Mouse (Mus musculus) retina, embryonic 14.5 days (tissue): ENCODE measurements at regions not wholly inside any gene's neighbourhood (a gene's known extent, or its start where the extent isn't known, plus 50 kb on each side); places are given as distances from the start of the nearest gene placed in this dataset.
A peak's percentile ranks its signal among the peaks of the same experiment; 100 is the strongest.

Source experiments
- DNase-seq: peaks from one replicate; pipeline ENCODE4 v3.0.0-alpha.2; 2015; ENCODE audit warnings: low spot score

DNA sequence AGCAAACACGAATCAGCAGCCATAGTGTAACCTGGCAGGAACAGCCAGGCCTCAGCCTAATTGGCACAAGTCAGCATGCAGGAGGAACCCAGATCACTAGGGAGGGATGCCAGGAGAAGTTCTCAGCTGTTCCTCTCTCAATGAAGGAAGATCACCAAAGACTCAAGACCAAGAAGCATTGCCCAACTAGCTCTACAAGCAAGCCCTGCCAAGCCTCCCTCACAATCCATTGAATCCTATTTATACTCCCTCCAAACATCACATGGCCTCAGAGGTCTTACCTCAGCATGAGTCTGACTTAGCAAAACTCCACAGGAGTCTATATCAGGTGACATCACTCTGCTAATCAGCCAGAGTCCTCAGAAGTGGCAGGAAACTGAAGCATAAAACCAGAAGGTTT lies 135.1 kb downstream of the Rbm43 start:
- DNase-seq, result no peak

DNA sequence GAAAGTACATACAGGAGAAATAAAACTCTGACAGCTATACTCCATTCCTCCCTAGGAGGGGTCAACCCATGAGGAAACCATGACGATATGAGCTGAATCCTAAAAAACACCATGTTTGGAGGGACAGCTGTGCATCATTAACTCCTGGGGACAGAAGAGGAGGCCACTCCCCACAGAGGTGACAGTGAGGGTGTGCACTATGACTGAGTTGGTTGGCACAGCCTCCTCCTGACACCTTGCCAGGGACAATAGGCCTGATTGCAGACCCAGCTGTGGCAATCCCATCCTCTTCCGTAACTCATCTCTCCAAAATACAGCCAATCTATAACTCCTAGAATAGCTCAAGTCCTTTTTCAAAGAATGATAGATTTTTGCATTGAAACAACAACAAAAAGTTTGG lies 112.0 kb downstream of the Rbm43 start:
- no peak for DNase-seq

DNA sequence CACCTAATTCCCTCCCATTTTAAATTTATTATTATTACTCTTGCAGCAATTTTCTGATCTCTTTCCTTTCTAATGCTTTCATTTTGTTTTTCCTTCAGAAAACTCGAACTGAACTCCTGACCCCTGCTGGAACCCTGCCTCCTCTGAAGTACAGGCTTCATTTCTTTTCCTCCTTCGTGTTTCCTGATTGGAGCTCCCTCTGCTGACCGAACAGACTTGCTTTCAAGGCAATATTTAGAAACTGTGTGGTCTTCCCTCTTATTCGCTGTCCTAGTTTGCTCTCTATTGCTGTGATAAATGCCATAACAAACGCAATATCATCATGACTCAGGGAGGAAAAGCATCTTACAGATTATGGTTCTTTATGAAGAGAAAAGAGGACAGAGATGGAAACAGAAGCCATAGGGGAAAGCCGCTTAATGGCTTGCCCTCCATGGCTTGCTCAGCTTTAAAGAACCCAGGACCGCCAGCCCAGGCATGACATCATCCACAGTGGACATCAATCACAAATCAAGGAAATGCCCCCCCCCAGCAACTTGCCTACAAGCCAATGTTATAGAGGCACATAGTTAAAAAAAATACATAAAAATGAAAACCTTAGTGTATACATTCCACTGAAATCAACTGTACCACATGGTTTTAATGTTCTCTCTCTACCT lies 104.5 kb downstream of the Rbm43 start:
- peak; percentile 78 for DNase-seq

DNA sequence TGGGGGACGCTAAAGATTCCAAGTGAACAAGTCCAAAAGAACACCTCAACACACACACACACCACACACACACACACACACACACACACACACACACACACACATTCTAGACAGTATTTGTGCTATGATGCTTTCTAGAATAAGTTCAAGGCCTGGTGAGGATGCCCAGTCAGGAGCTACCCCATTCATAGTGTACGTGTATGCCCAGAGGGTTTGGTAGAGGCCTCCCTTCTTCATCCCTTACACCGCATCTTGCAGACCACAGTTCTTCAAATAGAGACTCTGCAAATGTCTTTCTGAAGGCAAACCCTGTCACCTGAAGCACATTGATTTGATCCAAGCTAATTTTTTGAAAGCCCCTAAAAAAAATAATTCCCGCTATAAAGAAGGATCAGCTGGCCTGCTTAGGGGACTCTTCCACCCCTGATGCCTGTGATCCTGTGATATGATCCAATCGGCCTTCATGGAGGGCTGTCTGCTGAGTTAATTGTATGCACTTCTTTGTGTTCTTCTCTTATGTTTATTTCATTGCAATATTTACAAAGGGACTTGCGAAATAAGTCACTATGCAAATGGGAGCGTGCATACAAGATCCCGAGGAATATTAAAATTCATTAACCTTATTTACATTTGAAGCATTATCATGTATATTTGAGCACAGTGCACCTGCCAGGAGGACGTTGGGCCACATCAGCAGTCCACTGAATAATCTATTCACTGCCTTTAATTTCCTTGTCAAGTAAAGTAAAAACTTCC lies 103.8 kb downstream of the Rbm43 start:
- DNase-seq, result no peak

DNA sequence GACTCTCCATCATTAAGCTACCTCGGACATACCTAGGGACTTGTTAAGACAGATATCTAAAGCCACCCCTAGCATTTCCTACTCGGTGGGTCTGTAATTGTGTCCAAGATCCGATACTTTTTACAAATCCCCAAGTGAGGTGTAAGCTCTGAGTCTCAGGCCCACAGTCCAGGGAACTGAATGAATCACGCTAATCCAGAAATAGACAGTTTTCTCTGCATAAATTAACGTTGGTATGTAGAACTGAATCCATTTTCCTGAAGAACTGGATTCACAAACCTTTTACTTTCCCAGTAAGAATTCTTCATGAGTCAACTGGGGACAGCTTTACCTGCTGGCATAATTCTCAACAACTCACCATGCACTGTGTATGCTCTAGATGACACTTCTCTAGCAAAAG lies 97.1 kb downstream of the Rbm43 start:
- DNase-seq, result no peak

DNA sequence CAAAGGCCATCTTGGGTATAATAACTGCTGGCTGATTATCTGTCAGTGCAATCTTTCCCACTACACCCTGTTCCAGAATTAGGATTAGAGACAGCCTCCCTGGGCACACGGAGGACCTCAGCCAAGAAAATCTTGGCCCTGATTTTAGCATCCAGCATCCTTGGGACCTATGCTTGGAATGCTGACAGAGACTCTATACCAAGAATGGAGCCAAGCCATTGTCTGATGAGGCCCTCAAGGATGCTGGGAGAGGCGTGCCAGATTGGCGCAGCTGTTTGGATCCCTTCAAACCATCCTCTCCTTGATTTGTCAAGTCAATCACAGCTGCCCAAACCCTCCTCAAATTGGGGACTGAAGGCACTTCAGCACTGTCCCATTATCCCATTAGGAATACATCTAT lies 94.2 kb downstream of the Rbm43 start:
- no peak for DNase-seq

DNA sequence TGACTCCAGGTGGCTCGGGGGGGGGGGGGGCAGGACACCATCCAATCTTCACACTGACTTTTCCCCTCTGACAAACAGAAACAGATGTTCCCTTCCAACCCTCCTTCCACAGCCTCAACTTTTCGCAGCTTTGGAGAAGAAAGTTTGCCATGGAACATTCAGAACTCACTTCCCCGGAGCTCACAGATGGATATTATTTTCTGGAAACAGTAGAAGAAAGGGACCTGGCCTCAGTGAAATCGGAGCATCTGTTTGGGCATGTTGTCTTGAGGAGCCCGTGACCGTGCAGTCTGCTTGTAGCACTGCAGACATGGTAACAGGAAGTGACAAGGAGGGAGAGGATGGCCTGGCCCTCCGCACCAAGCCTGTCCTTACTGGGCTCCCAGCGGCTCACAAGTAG lies 90.1 kb downstream of the Rbm43 start:
- no peak for DNase-seq

DNA sequence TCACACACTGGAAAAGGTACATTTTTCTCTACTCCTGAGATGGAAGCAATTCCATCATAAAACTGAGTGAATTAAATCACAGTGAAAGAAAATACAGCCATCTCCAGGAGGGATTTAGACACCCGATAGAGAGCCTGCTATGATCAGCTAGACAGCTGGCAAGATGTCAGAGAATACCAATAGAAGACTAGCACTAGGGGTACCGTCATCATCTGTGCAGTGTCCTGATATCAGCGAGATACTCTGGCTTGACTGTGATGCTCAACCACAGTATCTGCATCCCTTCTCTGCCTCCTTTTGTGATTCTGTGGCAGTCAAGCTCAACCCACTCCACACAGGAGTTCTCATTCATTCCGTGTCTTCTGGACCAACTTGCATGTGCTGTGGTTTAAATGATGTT lies 87.4 kb downstream of the Rbm43 start:
- DNase-seq, result no peak

DNA sequence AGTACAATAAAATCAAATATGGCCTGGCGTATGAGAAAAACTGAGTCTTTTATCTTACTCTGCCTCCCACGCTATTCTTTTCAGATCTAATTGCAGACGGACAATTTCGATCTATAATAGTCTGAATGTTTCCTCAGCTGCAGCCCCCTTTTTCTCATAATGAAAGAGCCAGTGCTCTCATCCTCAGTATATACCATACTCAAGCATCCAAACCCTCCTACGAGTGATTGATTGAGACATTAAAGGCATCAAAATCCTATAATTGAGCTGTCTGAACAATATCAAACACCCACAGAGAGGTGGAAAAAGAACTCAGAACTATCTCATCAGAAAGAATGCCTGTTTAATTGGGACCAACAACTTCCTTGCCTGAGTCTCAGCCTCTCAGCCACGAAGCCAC lies 87.0 kb downstream of the Rbm43 start:
- DNase-seq, result no peak

DNA sequence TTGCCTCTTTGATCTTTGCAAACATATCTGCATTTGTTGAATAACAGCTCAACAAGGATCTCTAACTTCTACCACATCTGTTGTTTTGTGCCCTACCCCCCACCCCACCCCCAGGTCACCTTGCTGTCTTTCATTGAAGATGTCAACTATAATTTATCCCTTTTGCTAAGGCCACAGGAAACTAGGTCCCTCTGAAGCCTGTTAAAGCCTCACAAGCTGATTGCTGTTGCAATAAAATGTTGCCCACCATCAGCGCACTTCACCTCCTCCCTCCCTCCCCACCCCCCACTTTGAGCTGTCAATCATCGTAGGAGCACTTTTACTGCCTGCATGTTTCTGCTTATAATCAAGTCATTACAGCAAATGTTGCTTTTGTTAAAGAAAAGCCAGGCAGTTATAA lies 86.5 kb downstream of the Rbm43 start:
- peak; percentile 25 for DNase-seq

DNA sequence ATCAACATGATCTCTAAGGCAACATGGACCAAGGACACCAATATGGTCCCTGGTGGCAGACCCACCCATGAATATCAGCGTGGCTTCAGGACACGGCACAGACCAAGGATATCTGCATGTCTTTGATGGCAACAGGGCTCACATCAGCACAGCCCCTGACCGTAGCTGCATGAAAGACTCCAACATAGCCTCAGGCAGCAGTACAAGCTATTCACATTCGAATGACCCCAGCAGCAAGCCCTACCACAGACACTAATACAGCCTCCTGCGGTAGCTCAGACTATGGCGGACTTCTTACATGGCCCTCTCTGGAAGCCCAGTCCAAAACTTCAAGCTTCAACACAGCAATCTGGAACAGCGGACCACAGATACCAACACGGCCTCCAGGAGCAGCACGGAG lies 84.4 kb downstream of the Rbm43 start:
- DNase-seq, result no peak

DNA sequence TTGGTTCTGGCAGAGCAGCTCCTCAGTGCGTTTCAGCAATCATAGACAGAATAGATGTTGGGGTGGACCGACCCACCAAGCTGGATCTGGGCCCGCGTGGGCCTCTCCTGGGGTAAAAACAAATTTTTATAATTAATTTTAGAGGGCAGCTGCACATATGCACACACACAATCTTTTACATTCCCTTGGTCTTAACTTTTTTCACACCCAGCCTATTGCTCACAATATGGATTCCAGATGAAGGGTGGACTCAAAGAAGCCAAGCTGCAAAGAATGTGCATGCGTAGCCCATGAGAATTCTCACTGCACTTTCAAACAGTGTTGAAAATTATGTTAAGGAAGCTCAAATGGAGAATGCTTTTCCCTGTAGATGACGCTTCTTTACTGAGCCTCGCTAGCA lies 83.3 kb downstream of the Rbm43 start:
- DNase-seq, result no peak

DNA sequence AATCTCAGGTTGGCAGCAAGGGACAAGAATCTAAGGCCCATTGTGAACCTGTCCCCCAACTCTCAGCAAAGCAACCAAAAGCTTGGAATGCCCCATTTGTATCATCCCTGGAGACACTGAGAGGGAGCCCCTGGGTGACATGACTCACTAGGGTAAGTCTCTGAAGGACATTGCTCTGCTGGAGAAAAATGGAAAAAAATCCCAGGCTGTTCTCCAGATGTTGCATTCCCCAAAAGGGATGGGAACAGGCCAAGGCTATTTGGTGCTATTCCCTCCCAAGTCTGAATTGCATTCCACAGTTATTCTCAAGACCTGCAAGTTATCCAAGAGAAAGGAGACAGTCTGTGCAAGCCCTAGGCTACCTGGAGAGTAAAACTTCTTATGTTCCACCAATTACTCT lies 77.7 kb downstream of the Rbm43 start:
- no peak for DNase-seq

DNA sequence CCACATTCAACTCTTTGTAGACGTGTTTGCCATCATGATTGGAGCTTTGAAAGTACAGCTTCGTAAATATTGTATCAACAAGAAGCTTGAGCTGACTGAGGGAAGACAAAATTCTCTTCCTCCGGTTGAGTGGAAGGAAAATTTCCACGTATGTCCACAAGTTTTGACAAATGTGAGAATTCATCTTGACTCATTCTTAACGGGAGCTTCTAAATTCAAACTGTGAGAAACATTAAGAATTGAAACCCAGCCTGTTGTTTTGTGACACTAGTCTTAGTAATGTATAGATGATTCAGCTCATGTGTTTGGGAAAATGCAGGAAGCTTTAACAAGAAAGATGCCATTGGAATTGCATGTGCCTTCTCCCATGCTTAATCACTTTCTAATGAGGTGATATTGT lies 68.9 kb downstream of the Rbm43 start:
- DNase-seq, result no peak

DNA sequence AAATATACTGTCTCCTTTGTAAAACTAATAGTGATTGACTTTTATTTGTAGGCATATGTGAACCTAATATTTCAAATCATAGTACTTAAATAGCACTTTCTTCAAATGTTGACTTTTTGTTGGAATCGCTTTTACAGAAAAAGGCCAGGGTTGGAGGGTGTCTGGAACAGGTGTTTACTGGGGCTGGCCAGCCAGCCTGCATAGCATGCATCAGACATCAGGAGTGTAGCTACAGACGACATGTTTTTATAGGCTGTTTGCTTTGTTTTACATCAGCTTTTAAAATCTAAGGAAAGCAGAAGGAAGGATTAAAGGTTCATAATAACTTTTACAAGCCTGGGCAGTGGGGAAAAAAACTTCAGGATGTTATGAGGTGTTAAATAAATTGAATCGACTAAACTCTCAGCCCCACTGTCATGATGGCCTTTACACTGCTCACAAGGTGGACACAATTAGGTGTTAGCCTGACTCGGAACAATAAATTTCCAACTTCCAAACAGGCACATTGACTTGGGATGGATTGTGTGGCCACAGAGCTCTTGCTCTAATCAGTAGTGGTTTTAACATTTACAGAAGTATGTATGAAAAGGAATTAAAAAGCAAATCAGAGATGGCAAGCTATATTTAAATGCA lies 66.0 kb downstream of the Rbm43 start:
- DNase-seq, result no peak

DNA sequence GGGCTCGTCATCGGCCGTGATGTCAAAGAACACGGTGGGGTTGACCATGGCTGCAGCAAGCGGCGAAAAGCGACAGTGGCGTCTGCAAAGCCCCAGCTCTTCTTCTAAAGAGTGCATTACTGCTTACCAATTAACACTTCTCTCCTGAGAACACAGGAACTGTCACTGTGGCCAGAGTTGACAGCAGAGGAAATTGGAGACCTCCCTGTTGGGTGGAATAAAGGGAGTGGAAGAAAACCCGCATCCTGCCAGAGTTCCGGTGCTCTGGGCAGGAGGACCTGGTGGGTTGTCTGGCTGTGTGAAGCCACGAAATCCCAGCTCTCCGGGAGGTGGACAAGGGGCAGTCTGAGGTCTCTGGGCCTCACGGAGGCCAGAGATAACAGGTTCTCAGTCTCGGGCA lies 63.4 kb downstream of the Rbm43 start:
- no peak for DNase-seq
